Mouse (Mus musculus): ENCODE measurements at regions not wholly inside any gene's neighbourhood (a gene's known extent, or its start where the extent isn't known, plus 50 kb on each side); places are given as distances from the start of the nearest gene placed in this dataset.

- TF ChIP-seq CTCF (IDR thresholded peaks at IDR 0.05; ENCODE audit: control insufficient read depth, insufficient read depth, insufficient read length) (no peak), MYOG (IDR thresholded peaks at IDR 0.05; ENCODE audit: control insufficient read depth, extremely low read depth, insufficient read length) (no peak), MAX (IDR thresholded peaks at IDR 0.05) (no peak), USF1 (IDR thresholded peaks at IDR 0.05; ENCODE audit: low read depth) (no peak), CEBPB (IDR thresholded peaks at IDR 0.05; ENCODE audit: low read depth) (no peak), MYOD1 (IDR thresholded peaks at IDR 0.05; ENCODE audit: control insufficient read depth, insufficient read length, low read depth) (no peak), FOSL1 (IDR thresholded peaks at IDR 0.05; ENCODE audit: insufficient read depth, low read length, poor library complexity, severe bottlenecking) (no peak)
These were observed 71.8 kb downstream of the Enc1 start for GRCm38 (mm10) chr13:97312420-97313370.

Data from C2C12 (cell line).